Mouse (Mus musculus): Measurements from ENCODE around the gene Cd33. TPM values are rescaled to one million over a fixed set of nuclear protein-coding genes. Genes with fewer than 3 reads are reported as not detected.
A peak's percentile ranks its signal among the peaks of the same experiment; 100 is the strongest.

Gene Cd33
- 0.38 and 0.65 TPM in 2 replicates for polyA plus RNA-seq (2014; fragmentation: Nextera tagmentation; extraction: Ambion mirVana)

DNA sequence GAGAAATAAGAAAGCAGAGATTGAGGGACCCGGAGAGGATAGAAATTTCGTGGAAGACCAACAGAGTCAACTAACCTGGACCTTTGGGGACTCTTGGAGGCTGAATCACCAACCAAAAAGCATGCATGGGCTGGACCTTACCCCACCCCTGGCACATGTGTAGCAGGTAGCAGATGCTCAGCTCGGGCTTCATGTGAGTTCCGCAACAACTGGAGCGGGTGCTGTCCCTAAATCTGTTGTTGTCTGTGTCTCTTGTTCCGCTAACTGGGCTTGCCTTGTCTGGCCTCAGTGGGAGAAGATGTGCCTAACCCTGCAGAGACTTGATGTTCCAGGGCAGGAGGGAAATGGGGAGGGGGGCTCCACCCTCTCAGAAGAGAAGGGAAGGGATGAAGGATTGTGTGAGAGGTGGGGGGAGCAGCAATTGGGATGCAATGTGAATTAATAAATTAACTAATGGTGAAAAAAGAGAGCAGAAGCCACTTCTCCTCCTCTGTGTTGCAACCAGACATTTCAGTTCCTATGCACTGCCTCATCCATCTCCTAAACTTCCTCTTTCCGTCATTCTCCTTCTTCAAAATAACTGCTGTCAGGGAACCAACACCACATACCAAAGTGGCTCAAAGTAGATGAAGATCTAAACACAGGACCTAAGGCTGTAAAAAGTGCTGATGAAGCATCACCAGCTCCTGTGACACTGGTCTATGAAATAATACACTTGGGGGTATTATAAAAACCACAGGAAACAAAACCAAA lies at the start of gene Cd33:
TSS of gene Cd33 (minus strand) at position 204 of the 753 bp plus-strand sequence.
- no peak within 1 kb of the TSS for H3K4me2 ChIP-seq (ENCODE audit: low read length)
- no peaks in the 10 kb centered on the region for H3K27me3 ChIP-seq (ENCODE audit: control insufficient read depth, insufficient read depth, low read length)
- no peak within 1 kb of the TSS for H3K9ac ChIP-seq (replicated peaks; ENCODE audit: low read length)
- H3K4me3 ChIP-seq (replicated peaks; ENCODE audit: low read depth, low read length) = no peak within 1 kb of the TSS
- H3K36me3 ChIP-seq (ENCODE audit: control insufficient read depth, insufficient read depth, low read length) = no peaks in the 10 kb centered on the region
- no peak within 1 kb of the TSS for H3K27ac ChIP-seq (replicated peaks; ENCODE audit: low read depth, low read length)
- no peaks in the 10 kb centered on the region for H3K9me3 ChIP-seq (ENCODE audit: control insufficient read depth, low read length)
- 84% methylated on average over 7 of the region's 7 CpGs for WGBS
- ATAC-seq (ENCODE audit: low FRiP score, low TSS enrichment) (no peak), DNase-seq (no peak)
- H3K4me1 ChIP-seq (ENCODE audit: control insufficient read depth, insufficient read depth, low read length) = no peaks in the 10 kb centered on the region

DNA sequence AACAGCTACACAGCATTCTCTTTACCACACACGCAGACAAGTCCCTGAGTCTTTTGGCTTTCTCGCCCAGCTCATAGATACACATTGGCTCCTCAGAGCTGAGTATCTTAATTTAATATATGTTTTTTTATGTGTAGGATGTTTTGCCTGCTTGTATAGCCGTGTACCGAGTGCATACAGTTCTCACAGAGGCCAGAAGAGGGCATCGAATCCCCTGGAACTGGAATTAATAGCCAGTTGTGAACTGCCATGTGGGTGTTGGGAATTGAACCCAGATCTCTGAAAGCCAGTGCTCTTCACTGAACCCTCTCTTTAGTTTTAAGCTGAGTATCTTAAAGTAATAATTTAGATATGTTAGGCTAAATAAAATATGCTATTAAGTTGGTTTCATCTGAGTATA lies 40.6 kb upstream of the Cd33 start:
- 92% methylated on average over 5 of the region's 5 CpGs for WGBS
- ATAC-seq (ENCODE audit: low FRiP score, low TSS enrichment) = no peak
- DNase-seq = no peak
- Histone ChIP-seq H3K27me3 (ENCODE audit: control insufficient read depth, insufficient read depth, low read length) (no peaks in the 10 kb centered on the region), H3K4me1 (ENCODE audit: control insufficient read depth, insufficient read depth, low read length) (peaks cover 21% of the 10 kb centered on the region), H3K36me3 (ENCODE audit: control insufficient read depth, insufficient read depth, low read length) (peaks cover 59% of the 10 kb centered on the region), H3K4me2 (ENCODE audit: low read length) (no peak overlapping the region), H3K4me3 (replicated peaks; ENCODE audit: low read depth, low read length) (no peak overlapping the region), H3K9ac (replicated peaks; ENCODE audit: low read length) (no peak overlapping the region), H3K9me3 (ENCODE audit: control insufficient read depth, low read length) (no peaks in the 10 kb centered on the region), H3K27ac (replicated peaks; ENCODE audit: low read depth, low read length) (no peak overlapping the region)

DNA sequence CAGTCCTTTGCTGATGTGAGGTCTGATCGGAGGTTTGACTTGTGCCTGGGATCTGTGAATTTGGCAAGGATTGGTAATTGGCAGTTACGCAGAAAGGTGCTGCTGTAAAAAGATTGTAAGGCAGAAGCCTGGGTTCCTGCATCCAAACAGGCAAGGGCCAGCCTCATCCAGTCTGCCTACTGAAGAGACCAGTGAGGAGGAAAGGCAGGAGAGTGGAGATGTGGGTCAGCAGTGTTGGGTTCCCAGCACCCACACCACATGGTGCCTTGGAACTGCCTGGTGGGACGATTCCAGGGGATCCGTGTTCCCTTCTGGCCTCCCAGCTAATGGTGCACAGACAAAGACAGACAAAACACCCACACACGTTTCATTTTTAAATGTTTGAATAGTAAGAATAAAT lies 36.3 kb upstream of the Cd33 start:
- peak overlapping the region; percentile 88; the same call in 1 of the 2 replicates for H3K27ac ChIP-seq (replicated peaks; ENCODE audit: low read depth, low read length)
- ATAC-seq (ENCODE audit: low FRiP score, low TSS enrichment) (no peak), DNase-seq (no peak)
- 67% methylated on average over 5 of the region's 5 CpGs for WGBS
- peak overlapping the region; percentile 82 for H3K4me2 ChIP-seq (ENCODE audit: low read length)
- H3K9me3 ChIP-seq (ENCODE audit: control insufficient read depth, low read length) = no peaks in the 10 kb centered on the region
- H3K36me3 ChIP-seq (ENCODE audit: control insufficient read depth, insufficient read depth, low read length) = peaks cover 21% of the 10 kb centered on the region
- H3K9ac ChIP-seq (replicated peaks; ENCODE audit: low read length) = peak overlapping the region; percentile 80
- peak overlapping the region; percentile 55 for H3K4me3 ChIP-seq (replicated peaks; ENCODE audit: low read depth, low read length)
- no peaks in the 10 kb centered on the region for H3K27me3 ChIP-seq (ENCODE audit: control insufficient read depth, insufficient read depth, low read length)
- peaks cover 21% of the 10 kb centered on the region for H3K4me1 ChIP-seq (ENCODE audit: control insufficient read depth, insufficient read depth, low read length)

DNA sequence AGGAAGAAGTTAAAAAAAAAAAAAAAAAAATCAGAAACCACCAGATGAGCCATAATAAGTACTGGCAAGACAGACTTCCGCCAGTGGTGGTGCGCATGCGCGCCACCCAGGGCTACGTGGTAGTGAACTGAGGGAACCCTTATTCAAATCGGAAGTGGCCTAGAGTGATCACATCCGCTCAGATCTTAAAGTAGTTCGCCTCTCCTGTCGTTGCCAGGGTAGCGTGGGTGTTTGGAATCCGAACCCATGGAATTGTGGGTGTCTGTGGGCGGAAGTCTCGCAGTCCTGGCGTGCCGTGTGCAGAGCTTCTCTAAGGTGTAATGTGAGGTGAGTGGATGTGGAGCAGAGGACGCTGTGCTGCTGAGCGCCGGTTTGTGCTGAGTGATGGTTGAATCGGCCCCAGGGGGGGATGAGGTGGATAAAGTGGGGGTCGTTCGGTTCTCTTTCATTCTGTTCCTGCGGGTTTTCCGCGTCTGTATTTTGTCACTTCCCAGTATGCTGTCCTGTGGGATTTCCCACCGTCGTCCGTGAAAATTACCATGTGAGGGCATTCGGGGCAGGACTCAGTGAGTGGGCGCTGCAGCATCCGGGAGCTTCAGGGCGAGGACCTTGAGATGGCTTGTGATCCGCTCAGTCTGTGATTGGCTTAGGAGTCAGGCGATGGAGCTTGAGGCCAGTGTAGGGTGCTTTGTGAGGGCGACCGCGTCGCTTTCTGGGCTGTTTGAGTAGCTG lies 35.4 kb upstream of the Cd33 start, which contains the start of gene Zfp719:
TSS of gene Zfp719 (plus strand) at position 171 of the 732 bp plus-strand sequence.
- peak within 1 kb of the TSS; percentile 80 for H3K9ac ChIP-seq (replicated peaks; ENCODE audit: low read length)

DNA sequence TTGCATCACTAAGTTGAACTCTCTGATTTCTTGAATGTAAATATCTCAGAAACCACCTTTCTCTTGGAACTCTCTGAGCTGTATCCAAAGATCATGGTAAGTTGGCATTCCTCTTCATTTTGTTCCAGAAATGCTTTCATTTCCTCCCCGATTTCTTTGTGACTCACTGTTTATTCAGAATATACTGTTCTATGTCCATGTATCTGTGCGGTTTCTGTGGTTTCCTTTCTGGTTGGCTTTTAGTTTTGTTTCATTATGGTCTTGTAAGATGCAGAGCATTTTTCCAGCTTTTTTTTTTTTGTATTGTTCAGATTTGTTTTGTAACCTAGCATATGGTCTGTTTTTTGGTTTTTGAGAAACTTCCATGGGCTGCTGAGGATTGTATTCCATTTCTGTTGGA lies 27.0 kb upstream of the Cd33 start:
- no peaks in the 10 kb centered on the region for H3K27me3 ChIP-seq (ENCODE audit: control insufficient read depth, insufficient read depth, low read length)
- DNase-seq = no peak
- no peaks in the 10 kb centered on the region for H3K9me3 ChIP-seq (ENCODE audit: control insufficient read depth, low read length)
- H3K9ac ChIP-seq (replicated peaks; ENCODE audit: low read length) = no peak overlapping the region
- WGBS = 99% methylated on average over 2 of the region's 2 CpGs
- H3K4me2 ChIP-seq (ENCODE audit: low read length) = no peak overlapping the region
- H3K4me3 ChIP-seq (replicated peaks; ENCODE audit: low read depth, low read length) = no peak overlapping the region
- H3K4me1 ChIP-seq (ENCODE audit: control insufficient read depth, insufficient read depth, low read length) = no peaks in the 10 kb centered on the region
- no peak for ATAC-seq (ENCODE audit: low FRiP score, low TSS enrichment)
- H3K27ac ChIP-seq (replicated peaks; ENCODE audit: low read depth, low read length) = no peak overlapping the region
- H3K36me3 ChIP-seq (ENCODE audit: control insufficient read depth, insufficient read depth, low read length) = peaks cover 91% of the 10 kb centered on the region

More for the DNA sequence above, 35.4 kb upstream of the Cd33 start, which contains the start of gene Zfp719:
- ATAC-seq (ENCODE audit: low FRiP score, low TSS enrichment) (peak; percentile 96), DNase-seq (peak; percentile 97)
- Histone ChIP-seq H3K4me2 (ENCODE audit: low read length) (peak within 1 kb of the TSS; percentile 82), H3K4me1 (ENCODE audit: control insufficient read depth, insufficient read depth, low read length) (peaks cover 21% of the 10 kb centered on the region), H3K36me3 (ENCODE audit: control insufficient read depth, insufficient read depth, low read length) (peaks cover 21% of the 10 kb centered on the region), H3K27ac (replicated peaks; ENCODE audit: low read depth, low read length) (peak within 1 kb of the TSS; percentile 88), H3K9me3 (ENCODE audit: control insufficient read depth, low read length) (no peaks in the 10 kb centered on the region), H3K4me3 (replicated peaks; ENCODE audit: low read depth, low read length) (peak within 1 kb of the TSS; percentile 55), H3K27me3 (ENCODE audit: control insufficient read depth, insufficient read depth, low read length) (no peaks in the 10 kb centered on the region)
- under 1% methylated on average over 37 of the region's 37 CpGs for WGBS

DNA sequence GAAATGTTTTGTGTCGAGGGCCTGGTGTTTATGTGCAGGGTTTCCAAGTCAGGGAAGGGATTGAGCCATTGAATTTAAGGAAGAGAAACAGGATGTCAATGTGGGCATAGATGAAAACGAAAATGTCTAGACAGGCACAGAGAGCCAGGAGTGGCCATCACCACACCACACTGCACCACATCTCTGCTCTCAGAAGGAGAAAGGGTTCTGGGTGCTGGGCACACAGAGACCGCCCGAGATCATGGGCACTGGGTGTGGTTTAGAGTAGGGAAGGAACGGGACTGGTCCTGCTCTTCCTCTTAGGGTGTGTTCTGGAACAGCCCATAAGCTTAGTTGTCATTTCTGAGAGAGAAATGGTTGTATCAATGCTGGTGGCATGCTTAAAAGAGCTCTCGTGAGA lies 19.1 kb upstream of the Cd33 start:
- Histone ChIP-seq H3K27me3 (ENCODE audit: control insufficient read depth, insufficient read depth, low read length) (no peaks in the 10 kb centered on the region), H3K27ac (replicated peaks; ENCODE audit: low read depth, low read length) (peak overlapping the region; percentile 89; the same call in 1 of the 2 replicates), H3K4me2 (ENCODE audit: low read length) (peak overlapping the region; percentile 75), H3K9ac (replicated peaks; ENCODE audit: low read length) (peak overlapping the region; percentile 63), H3K4me3 (replicated peaks; ENCODE audit: low read depth, low read length) (peak overlapping the region; percentile 66), H3K4me1 (ENCODE audit: control insufficient read depth, insufficient read depth, low read length) (peaks cover 15% of the 10 kb centered on the region), H3K9me3 (ENCODE audit: control insufficient read depth, low read length) (no peaks in the 10 kb centered on the region), H3K36me3 (ENCODE audit: control insufficient read depth, insufficient read depth, low read length) (peaks cover 37% of the 10 kb centered on the region)
- no peak for ATAC-seq (ENCODE audit: low FRiP score, low TSS enrichment)
- WGBS = 51% methylated on average over 6 of the region's 6 CpGs
- DNase-seq = no peak

DNA sequence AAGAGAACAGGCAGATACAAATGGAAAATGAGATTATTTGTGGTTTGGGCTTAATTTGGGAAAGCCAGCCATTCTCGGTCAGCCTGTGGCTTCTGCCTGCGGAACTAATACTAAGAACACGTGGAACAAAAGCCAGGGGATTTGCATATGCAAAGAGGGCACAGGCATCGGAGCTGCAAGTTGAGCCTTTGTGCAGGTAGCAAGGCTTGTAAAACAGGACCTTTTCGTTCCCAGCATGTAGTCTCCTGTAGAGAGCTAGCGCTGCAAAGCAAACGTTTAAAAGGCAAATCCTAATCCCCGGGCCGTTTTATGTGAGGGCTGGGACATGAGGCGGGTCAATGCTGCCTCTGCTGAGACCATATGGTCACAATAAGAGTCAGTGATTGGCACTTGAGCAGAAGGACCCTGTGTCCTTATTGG lies 18.4 kb upstream of the Cd33 start:
- H3K4me2 ChIP-seq (ENCODE audit: low read length) = peak overlapping the region; percentile 75
- no peaks in the 10 kb centered on the region for H3K27me3 ChIP-seq (ENCODE audit: control insufficient read depth, insufficient read depth, low read length)
- WGBS = 0% methylated on average over 10 of the region's 10 CpGs
- peak overlapping the region; percentile 63 for H3K9ac ChIP-seq (replicated peaks; ENCODE audit: low read length)
- H3K4me3 ChIP-seq (replicated peaks; ENCODE audit: low read depth, low read length) = peak overlapping the region; percentile 66
- H3K27ac ChIP-seq (replicated peaks; ENCODE audit: low read depth, low read length) = peak overlapping the region; percentile 89
- H3K9me3 ChIP-seq (ENCODE audit: control insufficient read depth, low read length) = no peaks in the 10 kb centered on the region
- peaks cover 15% of the 10 kb centered on the region for H3K4me1 ChIP-seq (ENCODE audit: control insufficient read depth, insufficient read depth, low read length)
- ATAC-seq (ENCODE audit: low FRiP score, low TSS enrichment) = peak; percentile 24; the same call in 1 of the 2 replicates
- DNase-seq = peak; percentile 64
- peaks cover 31% of the 10 kb centered on the region for H3K36me3 ChIP-seq (ENCODE audit: control insufficient read depth, insufficient read depth, low read length)

DNA sequence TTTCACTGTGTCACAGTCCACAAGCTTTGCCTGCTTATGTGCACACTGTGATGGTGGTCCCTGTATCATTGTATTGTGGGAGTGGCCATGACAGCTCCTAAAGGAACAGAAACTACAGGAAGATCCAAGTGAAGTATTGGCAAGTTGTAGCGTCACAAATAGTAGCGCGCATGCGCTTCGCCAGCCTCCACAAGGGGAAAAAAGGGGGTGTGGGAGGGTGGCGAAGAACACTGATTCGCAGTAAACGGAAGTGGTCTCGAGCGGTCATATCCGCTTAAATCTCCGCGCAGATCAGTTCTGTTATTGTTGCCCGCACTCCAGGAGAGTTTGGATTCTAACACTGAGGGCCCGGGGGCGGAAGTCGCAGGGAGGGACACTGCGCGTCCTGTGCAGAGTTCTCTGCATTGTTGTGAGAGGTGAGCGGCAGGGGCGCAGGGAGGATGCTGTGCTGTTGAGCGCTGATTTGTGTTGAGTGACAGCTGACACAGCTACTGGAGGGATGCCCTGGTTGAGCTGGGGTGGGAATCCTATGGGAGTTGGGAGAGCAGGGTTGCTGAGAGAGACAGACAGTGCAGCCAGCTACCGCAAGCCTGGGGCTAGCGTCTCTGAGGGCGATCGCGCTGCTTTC lies 17.9 kb upstream of the Cd33 start, which contains the start of gene Zfp658:
TSS of gene Zfp658 (plus strand) at position 251 of the 628 bp plus-strand sequence.
- peak; percentile 97 for DNase-seq
- Histone ChIP-seq H3K9me3 (ENCODE audit: control insufficient read depth, low read length) (no peaks in the 10 kb centered on the region), H3K4me2 (ENCODE audit: low read length) (peak within 1 kb of the TSS; percentile 75), H3K27ac (replicated peaks; ENCODE audit: low read depth, low read length) (peak within 1 kb of the TSS; percentile 89), H3K4me1 (ENCODE audit: control insufficient read depth, insufficient read depth, low read length) (peaks cover 15% of the 10 kb centered on the region), H3K36me3 (ENCODE audit: control insufficient read depth, insufficient read depth, low read length) (peaks cover 26% of the 10 kb centered on the region), H3K4me3 (replicated peaks; ENCODE audit: low read depth, low read length) (peak within 1 kb of the TSS; percentile 66), H3K9ac (replicated peaks; ENCODE audit: low read length) (peak within 1 kb of the TSS; percentile 63), H3K27me3 (ENCODE audit: control insufficient read depth, insufficient read depth, low read length) (no peaks in the 10 kb centered on the region)
- ATAC-seq (ENCODE audit: low FRiP score, low TSS enrichment) = peak; percentile 91
- under 1% methylated on average over 27 of the region's 27 CpGs for WGBS

All from midbrain, embryonic 14.5 days (tissue).